Mouse (Mus musculus) lung, postnatal 14 days (tissue): ENCODE data around the gene Nek10.
"Not testable (repeated sequence)": the region's sequence is repeated elsewhere in the genome, so short reads cannot be mapped to it uniquely, and the experiment has no call there.

Experiments used
- DNase-seq: peaks from one replicate; pipeline ENCODE4 v3.0.0; 2021

Gene Nek10

DNA sequence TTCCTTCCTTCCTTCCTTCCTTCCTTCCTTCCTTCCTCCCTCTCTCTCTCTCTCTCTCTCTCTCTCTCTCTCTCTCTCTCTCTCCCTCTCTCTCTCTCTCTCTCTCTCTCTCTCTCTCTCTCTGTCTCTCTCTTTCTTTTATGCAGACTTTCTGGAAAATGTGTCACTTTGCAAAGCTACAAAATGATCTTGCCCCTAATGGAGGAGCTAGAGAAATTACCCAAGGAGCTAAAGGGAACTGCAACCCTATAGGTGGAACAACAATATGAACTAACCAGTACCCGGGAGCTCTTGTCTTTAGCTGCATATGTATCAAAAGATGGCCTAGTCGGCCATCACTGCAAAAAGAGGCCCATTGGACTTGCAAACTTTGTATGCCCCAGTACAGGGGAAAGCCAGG is at the start of gene Nek10:
Nek10 (plus strand) TSS at position 301 of the 400 bp plus-strand sequence.
- DNase-seq, result not testable (repeated sequence)

- no peak for DNase-seq
Observed at GRCm38 (mm10) chr14:14781169-14781568, 22.0 kb upstream of the Nek10 start.

GRCm38 (mm10) chr14:14784223-14784622 is 19.0 kb upstream of the Nek10 start:
- no peak for DNase-seq

DNA sequence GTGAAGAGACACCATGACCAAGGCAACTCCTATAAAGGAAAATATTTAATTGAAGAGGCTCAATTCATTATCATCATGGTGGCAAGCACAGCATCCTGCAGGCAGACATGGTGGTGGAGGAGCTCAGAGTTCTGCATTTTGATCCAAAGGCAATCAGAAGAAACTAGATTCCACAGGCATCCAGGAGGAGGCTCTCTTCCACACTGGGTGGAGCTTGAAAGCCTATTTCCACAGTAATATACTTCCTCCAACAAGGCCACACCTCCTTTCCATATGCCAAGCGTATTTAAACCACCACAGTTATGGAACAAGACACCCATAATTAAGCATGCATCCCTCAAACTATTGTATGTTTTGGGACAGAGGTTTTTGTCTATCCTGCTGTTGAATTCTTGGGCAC is 16.2 kb upstream of the Nek10 start:
- no peak for DNase-seq

- no peak for DNase-seq
Observed at GRCm38 (mm10) chr14:14789840-14790470, 13.3 kb upstream of the Nek10 start.

DNA sequence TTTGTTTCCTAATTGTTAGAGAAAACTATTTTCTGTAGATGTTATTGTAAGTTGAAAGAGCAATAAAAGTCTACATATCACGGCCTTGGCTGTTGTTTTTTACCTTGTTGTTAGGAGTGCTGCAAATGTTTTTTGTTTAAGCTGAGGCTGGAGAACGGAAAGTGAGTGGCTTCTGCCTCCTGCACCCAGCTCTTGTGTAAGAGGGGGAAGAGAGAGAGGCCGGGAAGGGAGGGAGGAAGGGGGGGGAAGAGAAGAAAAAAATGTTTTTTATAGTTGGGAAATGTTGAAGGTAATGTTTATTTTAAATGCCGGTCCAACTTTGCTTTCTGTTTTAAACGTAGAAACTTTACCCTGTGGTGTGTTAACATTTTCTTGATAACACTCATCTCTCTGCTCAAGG is 3.4 kb upstream of the Nek10 start:
- no peak for DNase-seq

DNA sequence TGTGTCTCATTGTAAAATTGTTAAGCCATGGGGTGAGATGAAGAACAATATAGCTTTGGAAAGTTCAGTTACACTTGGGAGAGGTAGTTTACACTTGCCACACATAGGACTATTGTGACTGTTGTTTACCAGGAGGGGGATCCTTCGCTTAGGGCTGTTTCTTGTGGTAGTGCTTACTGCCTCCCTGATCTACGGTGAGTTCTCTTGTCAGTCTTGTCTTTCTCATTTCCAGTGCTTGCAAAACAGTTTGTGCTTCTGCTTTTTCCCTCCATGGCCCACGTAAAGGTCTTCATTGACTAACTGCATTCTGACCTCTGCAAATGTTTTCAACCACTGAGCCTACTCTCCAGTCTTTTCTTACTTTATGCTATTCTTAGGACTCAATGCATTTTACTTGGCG is 2.9 kb upstream of the Nek10 start:
- no peak for DNase-seq

GRCm38 (mm10) chr14:14800810-14801209 is 2.4 kb upstream of the Nek10 start:
- no peak for DNase-seq

DNA sequence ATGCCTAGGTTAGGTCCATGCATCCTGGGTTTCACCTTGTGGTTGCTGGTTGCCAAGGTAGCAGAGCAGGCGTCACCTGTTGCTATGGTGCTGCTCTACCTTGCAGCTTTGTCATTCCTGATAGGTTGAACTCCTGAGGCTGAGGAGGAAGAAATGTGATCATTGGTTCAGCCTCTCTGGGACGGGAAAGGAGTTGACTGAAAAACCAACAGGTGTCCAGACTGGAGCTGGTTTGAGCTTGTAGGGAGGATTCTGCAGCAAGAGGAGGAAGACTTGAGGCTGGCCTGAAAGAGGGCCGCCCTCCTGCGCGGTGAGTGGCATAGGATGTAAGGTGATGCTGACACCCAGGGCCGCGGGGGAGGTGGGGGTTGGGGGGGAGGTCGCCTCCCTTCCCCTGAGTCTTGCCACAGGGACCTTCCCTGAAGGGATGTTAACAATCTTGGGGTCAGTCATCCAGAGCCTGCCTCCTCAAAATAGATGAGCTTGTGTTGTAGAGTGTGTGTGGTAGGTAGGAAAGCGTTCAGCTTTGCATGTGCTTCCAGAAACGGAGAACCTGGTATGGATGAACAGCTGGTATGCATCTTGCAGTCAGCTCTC is 804 bp downstream of the Nek10 start:
- no peak for DNase-seq

DNA sequence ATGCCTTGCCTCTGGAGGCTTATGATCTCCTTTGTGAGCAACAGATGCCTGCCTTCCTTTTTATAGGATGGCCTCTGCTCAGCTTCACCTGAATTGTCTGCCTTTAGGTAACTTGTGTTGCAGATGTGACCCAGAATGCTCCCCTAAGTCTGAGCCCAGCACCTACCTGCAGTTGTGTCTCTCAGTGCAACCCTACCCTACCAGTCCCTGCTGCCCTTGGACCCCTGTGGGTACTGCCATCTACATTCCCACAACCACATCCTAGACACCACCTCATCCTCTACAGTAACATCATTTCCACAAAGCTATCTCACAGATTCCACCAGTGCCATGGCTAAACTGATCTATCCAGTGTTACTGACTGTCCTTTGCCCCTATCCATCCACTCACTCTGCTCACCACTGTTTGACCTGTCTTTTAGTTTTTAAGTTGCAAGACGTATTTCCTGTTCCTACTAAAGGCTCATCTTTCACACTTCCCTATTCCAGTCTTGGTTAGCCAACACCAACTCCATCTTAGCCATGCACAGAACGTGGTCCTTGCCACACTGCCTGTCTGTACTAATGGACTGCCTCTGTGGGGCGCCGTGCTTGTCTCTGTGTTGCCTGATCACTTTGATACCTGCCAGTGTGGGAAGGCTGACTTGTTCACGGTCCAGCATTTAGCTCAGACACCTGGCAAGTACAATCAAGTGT is 1.4 kb downstream of the Nek10 start:
- DNase-seq, result no peak

DNA sequence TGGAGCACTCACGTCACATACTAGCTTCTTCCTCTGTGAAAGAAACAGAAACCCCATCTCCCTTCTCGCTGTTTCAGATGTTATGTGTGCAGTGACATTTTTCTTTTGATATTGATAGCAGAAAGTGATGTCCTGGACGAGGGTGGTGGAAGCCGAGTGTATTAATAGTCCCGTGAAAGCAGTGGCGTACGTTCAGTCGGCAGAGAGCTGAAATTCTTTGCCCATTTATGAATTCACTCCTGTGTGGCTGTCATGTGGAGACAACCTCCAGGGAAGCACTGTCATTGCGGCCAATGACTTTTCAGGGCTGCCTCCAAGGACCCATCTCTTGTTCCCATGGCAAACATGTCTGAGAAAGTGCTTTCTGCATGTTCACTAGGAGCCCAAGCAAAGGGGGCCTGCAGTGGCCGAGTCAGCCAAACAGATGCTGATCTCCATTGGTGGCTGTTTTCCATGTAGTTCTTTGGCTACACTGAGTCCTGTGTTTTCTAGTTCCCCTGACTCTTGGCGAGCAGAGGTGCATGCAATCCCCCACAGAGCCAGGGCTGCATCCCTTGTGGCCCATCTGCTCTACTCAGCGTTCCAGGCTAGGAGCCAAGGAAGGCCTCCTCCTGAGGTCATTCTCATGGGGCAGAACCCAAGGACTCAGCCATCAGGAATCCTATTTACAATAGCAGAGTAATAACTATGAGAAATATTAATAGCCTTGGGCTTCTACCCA is 29.5 kb downstream of the Nek10 start:
- peak; percentile 69 for DNase-seq

DNA sequence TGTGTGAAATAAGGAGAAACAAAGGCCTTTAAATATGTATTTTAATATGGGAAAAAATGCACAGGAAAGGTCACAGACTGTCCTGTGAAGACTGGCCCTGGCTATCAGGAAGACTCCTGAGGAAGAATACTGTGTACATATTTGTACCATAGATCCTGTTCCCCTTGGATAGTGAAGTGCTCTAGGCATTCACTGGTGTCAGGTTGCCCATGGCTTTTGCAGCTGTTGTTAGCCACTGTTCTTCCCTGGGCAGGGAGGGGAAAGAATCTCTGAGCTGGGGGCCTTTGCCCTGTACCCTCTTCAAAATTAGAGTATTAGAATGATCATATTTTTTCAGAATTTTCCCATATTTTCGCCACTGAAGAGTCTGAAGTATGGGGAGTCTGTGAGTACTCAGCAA is 30.3 kb downstream of the Nek10 start:
- no peak for DNase-seq

DNA sequence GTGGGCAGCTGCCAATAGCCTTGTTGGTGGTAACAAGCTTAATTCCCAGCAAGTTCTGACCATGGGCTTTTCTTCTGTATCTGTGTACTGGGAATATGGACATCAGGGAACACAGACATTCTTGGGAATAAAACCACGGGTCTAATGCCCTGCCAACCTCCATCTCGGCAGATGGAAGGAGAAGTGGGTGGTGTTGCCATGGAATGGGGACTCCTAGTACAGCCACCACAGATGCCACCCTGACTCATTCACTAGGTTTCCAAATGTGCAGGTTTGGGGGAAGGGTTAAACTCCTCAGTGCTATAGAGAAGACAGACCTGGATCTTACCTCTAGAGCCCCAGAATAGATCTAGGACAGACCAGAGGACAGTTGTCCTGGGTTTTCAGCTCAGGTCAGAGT is 31.1 kb downstream of the Nek10 start:
- DNase-seq, result no peak

DNA sequence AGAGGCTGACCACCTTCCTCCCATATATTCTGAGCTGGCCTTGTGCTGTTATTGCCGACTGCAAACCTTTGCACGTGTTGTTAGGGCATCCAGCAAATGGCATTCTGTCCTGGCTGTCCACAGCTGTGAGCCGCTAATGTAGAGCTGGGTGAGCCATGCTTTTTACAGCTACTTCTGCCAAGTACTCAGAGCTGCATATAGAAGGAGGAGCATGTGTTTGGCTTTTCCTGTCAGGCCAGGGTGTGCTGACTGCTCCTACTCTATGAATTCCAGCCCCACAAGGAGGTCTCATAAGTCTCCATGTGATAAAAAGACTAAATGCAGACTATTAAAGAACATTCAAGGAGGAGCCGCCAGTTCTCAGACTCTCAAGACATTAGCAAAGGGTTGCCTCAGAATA is 34.4 kb downstream of the Nek10 start:
- DNase-seq, result no peak

DNA sequence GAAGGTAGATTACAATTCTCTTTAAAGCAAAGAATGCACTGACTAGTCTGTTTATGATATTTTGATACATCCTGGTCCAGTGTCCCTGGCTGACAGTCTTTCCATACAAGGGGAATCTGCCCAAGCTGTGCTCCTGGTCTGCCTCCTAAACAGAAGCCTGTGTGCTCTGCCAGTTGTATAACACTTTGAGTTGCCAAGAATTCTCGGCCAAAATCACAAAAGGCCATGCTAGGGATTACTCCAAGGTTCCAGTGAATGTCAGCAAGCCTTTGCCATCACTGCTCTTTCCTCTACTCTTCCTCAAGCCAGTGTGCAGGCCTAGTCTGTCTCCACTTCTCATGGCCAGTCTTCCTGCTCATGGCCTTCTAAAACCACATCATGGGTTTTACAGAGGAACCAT is 34.9 kb downstream of the Nek10 start:
- DNase-seq, result no peak

DNA sequence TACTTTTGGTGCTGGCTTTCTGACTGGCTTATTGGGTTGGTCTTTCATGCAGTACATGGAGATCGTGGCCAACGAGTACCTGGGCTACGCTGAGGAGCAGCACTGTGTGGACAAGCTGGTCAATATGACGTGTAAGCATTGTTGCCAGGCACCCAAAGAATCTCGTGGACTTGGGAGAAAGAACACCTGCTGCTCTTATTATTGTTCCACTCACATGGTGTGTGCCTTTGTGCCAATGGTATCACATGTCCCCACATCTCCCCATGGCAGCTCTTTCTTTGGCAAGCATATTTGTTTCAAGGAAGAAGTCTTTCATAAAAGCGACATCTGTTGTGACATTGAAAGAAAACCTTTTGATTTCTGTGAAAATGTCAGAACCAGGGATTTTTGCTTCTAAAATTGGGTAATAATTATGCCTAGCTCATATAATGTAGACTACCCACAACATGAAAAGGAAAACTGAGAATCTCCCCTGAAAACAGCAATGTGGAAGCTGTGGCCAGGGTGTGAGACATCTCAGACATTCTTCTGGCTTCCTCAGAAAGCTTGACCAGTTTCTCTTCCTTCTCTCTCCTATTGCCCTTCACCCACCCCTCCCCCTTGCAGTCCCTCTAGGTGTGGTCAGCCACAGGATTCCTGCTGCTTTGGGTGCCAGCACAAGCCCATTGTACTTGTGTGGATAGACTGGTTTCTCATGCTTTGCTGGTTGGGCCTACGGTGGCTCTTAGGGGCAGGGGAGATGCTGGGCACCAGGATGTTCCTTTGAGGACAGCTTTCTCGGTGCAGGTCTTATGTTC is 39.7 kb downstream of the Nek10 start:
- no peak for DNase-seq

DNA sequence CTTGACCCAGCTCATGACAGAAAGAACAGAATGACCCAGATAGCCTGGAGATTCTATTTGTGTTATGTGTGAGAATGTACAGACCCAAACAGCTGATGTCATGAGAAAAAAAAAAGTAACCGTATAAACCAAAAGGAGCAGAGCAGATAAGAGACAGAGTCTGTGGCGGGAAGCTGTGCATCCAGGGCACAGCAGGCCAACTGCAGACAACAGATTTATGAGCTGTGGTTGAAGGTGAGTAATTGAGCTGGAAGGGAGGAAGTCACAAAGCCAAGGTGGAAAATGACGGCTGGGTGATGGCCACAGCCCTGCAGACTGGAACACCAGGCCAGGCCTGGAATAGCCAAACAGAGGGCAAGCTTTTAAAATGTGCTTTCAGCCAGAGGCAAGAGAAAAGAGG is 49.6 kb downstream of the Nek10 start:
- DNase-seq, result no peak

DNA sequence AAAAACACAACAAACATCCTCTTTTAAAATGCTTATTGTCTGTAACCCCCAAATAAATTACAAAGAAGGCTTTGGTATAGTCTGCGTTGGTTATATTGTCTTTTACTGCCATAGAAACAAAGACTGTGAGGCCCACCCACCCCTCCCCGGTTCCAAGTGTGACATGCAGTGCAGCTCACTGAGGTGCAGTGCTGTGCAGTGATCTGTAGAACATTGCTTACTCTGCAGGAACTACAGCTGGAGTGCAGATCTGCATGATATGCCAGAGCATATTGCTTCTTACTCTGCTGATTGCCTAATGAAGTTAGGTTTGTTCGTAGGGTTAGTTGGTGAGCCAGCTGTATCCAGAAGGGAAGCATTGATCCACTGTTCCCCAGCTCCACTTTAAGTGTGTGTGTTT is 57.1 kb downstream of the Nek10 start:
- no peak for DNase-seq

- peak; percentile 85 for DNase-seq
Observed at GRCm38 (mm10) chr14:14863690-14864356, 60.6 kb downstream of the Nek10 start.

- DNase-seq, result no peak
Observed at GRCm38 (mm10) chr14:14869239-14869638, 66.0 kb downstream of the Nek10 start.

GRCm38 (mm10) chr14:14870059-14870458 is 66.8 kb downstream of the Nek10 start:
- no peak for DNase-seq

- DNase-seq, result no peak
Observed at GRCm38 (mm10) chr14:14870463-14870862, 67.2 kb downstream of the Nek10 start.
